Mouse (Mus musculus) B cell, adult (primary cell): ENCODE measurements around the gene Atp8a1. TPM values are rescaled to one million over a fixed set of nuclear protein-coding genes. Genes with fewer than 3 reads are reported as not detected.

Experiments used
- total RNA-seq: library from RNA; stranded (reverse); gene quantifications from 4 replicates; pipeline ENCODE4 v1.2.4, GENCODE M21; 2023; ENCODE audit not compliant: inconsistent age

Gene Atp8a1
- 117 to 123 TPM (median 122 TPM) in 4 replicates for total RNA-seq

DNA sequence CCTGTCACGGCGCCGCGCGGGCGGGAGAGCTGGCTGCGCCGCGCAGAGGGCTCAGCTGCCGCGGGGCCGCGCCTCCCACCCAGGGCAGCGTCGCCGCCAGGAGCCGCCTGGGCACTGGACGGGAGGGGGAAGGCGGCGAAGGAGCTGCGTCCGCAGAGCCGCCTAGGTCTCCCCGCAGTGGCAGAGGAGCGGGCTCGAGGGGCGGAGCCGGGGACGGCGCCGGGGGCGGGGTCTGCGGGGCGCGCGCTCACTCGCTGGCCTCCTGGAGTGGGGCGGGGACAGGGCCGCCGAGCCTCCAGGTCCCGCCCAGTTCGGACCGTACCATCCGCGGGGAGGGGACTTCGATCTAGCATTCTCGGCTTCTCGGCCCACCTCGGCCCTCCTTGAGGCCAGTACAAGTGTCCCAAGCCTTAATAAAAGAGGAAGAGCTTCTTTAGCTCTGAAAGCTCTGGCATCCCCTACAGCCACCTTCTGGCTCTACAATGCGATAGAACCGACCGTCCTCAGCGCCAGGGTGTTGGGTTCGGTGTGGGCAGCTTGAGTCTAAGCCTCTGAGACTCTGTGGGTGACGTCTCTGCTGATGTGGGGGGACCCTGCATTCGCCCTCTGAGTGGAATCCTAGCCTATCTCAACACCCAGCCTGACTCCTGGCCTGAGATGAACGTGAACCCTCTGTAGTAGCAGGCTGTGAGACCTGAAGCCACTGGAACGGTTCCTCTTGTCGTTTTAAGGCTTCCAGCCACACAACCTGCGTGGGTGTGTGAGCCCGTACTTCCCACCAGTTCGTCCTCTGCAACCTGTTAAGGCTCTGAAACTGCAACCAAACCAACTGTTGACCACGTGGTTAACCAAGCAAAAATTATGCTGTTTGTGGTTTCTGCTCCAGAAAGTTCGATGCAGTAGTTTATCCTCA, at the start of gene Atp8a1:
TSS of gene Atp8a1 (minus strand) at position 182 of the 913 bp plus-strand sequence.

GRCm38 (mm10) chr5:67607804-67608673, 239.2 kb downstream of the Atp8a1 start, which contains the start of gene Shisa3:
Gene Shisa3, plus strand, starts transcription at chr5:67607882.

Other genes with a start within 250 kb of the Atp8a1 start
- not detected in 4 replicates for gene Shisa3, start 239.6 kb downstream of the Atp8a1 start, total RNA-seq
- gene Gm5108, start 94.2 kb upstream of the Atp8a1 start, total RNA-seq, result not detected in 4 replicates
- gene Gm21905, start 99.0 kb upstream of the Atp8a1 start, total RNA-seq, result not detected in 4 replicates
- gene Grxcr1, start 184.4 kb upstream of the Atp8a1 start, total RNA-seq, result not detected in 4 replicates